In genomic region chr12:113151661-113152271, GRCm38 (mm10) we compare ENCODE assay signal across 7 mouse cellular contexts. TPM values are rescaled to one million over a fixed set of nuclear protein-coding genes. Genes with fewer than 3 reads are reported as not detected.
A peak's percentile ranks its signal among the peaks of the same experiment; 100 is the strongest.
DNase-seq lines count a peak whose midpoint lies in the region; ATAC-seq lines count a peak whose summit lies in the region.

No protein-coding gene starts in this region.

- H3K27ac ChIP-seq in embryonic facial prominence, embryonic 10.5 days (replicated peaks), result peak overlapping the region; percentile 63
- 0 out of 2 replicates have a peak overlapping the region, but pooled peaks have one; percentile 2 for H3K27ac ChIP-seq in heart, embryonic 12.5 days (ENCODE audit: poor library complexity, severe bottlenecking)
- H3K27ac ChIP-seq in stomach, embryonic 15.5 days, result no peak overlapping the region

- peak overlapping the region; percentile 82 for H3K4me2 ChIP-seq in heart, embryonic 12.5 days
- peak overlapping the region; percentile 88 for H3K4me2 ChIP-seq in stomach, embryonic 15.5 days

- WGBS in embryonic facial prominence, embryonic 10.5 days, result 1% methylated on average over 36 of the region's 36 CpGs
- WGBS in heart, embryonic 12.5 days, result under 1% methylated on average over 36 of the region's 36 CpGs
- WGBS in stomach, embryonic 15.5 days, result under 1% methylated on average over 36 of the region's 36 CpGs

- H3K36me3 ChIP-seq in embryonic facial prominence, embryonic 10.5 days (replicated peaks), result no peaks in the 10 kb centered on the region
- H3K36me3 ChIP-seq in heart, embryonic 12.5 days, result peaks cover 5% of the 10 kb centered on the region; the same call in 1 of the 2 replicates
- H3K36me3 ChIP-seq in stomach, embryonic 15.5 days, result no peaks in the 10 kb centered on the region

- peaks cover 49% of the 10 kb centered on the region for H3K4me1 ChIP-seq in embryonic facial prominence, embryonic 10.5 days
- peaks cover 81% of the 10 kb centered on the region for H3K4me1 ChIP-seq in heart, embryonic 12.5 days (replicated peaks)
- peaks cover 30% of the 10 kb centered on the region for H3K4me1 ChIP-seq in stomach, embryonic 15.5 days

- DNase-seq in MN1 (ENCODE audit: low spot score), result peak; percentile 61
- peak; percentile 65 for DNase-seq in embryonic facial prominence, embryonic 10.5 days (ENCODE audit: low spot score)
- DNase-seq in kidney, postnatal 10 days, result peak; percentile 70
- peak; percentile 74 to 79 for DNase-seq in lung, postnatal 4 days
- no peak for DNase-seq in frontal cortex, postnatal 14 days (ENCODE audit: low spot score in 2 of 2)

- ATAC-seq in heart, embryonic 12.5 days (ENCODE audit: insufficient number of reproducible peaks, low FRiP score), result no peak
- ATAC-seq in stomach, embryonic 15.5 days (ENCODE audit: insufficient read depth, low FRiP score, low read depth), result no peak

- peak overlapping the region; percentile 65 for H3K4me3 ChIP-seq in embryonic facial prominence, embryonic 10.5 days
- peak overlapping the region; percentile 62 for H3K4me3 ChIP-seq in heart, embryonic 12.5 days
- peak overlapping the region; percentile 45 for H3K4me3 ChIP-seq in stomach, embryonic 15.5 days (replicated peaks)

- peak overlapping the region; percentile 69 for H3K9ac ChIP-seq in heart, embryonic 12.5 days
- 0 out of 2 replicates have a peak overlapping the region, but pooled peaks have one; percentile 1 for H3K9ac ChIP-seq in stomach, embryonic 15.5 days

- H3K27me3 ChIP-seq in embryonic facial prominence, embryonic 10.5 days (replicated peaks; ENCODE audit: low read depth, poor library complexity, severe bottlenecking), result peaks cover 84% of the 10 kb centered on the region
- H3K27me3 ChIP-seq in heart, embryonic 12.5 days (replicated peaks), result no peaks in the 10 kb centered on the region
- peaks cover 11% of the 10 kb centered on the region; the same call in 1 of the 2 replicates for H3K27me3 ChIP-seq in stomach, embryonic 15.5 days (replicated peaks)

- no peaks in the 10 kb centered on the region for H3K9me3 ChIP-seq in embryonic facial prominence, embryonic 10.5 days
- no peaks in the 10 kb centered on the region for H3K9me3 ChIP-seq in heart, embryonic 12.5 days (replicated peaks)
- H3K9me3 ChIP-seq in stomach, embryonic 15.5 days, result no peaks in the 10 kb centered on the region

RNA-seq across cellular contexts. Expression of gene Tedc1, which starts 4.5 kb away (rescaled TPM):
- 57.5 and 59.4 TPM in 2 replicates for polyA plus RNA-seq in embryonic facial prominence, embryonic 10.5 days (2016; fragmentation: Nextera tagmentation; extraction: Ambion mirVana)
- 24.5 and 26.9 TPM in 2 replicates for polyA plus RNA-seq in heart, embryonic 12.5 days (2016; fragmentation: Nextera tagmentation; extraction: Ambion mirVana)
- polyA plus RNA-seq in stomach, embryonic 15.5 days (2015; fragmentation: Nextera tagmentation; extraction: Ambion mirVana), result 26.0 and 32.1 TPM in 2 replicates

RNA-seq across cellular contexts. Expression of gene Crip1, which starts 5.7 kb away (rescaled TPM):
- polyA plus RNA-seq in embryonic facial prominence, embryonic 10.5 days (2016; fragmentation: Nextera tagmentation; extraction: Ambion mirVana), result 53.6 and 57.1 TPM in 2 replicates
- polyA plus RNA-seq in heart, embryonic 12.5 days (2016; fragmentation: Nextera tagmentation; extraction: Ambion mirVana), result 464 and 485 TPM in 2 replicates
- polyA plus RNA-seq in stomach, embryonic 15.5 days (2015; fragmentation: Nextera tagmentation; extraction: Ambion mirVana), result 312 and 313 TPM in 2 replicates

RNA-seq across cellular contexts. Expression of gene Crip2, which starts 11.7 kb away (rescaled TPM):
- polyA plus RNA-seq in embryonic facial prominence, embryonic 10.5 days (2016; fragmentation: Nextera tagmentation; extraction: Ambion mirVana), result 91.8 and 96.4 TPM in 2 replicates
- 1,186 and 1,223 TPM in 2 replicates for polyA plus RNA-seq in heart, embryonic 12.5 days (2016; fragmentation: Nextera tagmentation; extraction: Ambion mirVana)
- 125 and 130 TPM in 2 replicates for polyA plus RNA-seq in stomach, embryonic 15.5 days (2015; fragmentation: Nextera tagmentation; extraction: Ambion mirVana)

RNA-seq across cellular contexts. Expression of gene Tmem121, which starts 34.0 kb away (rescaled TPM):
- polyA plus RNA-seq in embryonic facial prominence, embryonic 10.5 days (2016; fragmentation: Nextera tagmentation; extraction: Ambion mirVana), result 11.4 and 12.1 TPM in 2 replicates
- polyA plus RNA-seq in heart, embryonic 12.5 days (2016; fragmentation: Nextera tagmentation; extraction: Ambion mirVana), result 2.0 and 2.1 TPM in 2 replicates
- 8.4 and 10.5 TPM in 2 replicates for polyA plus RNA-seq in stomach, embryonic 15.5 days (2015; fragmentation: Nextera tagmentation; extraction: Ambion mirVana)

RNA-seq across cellular contexts. Expression of gene Mta1, which starts 53.7 kb away (rescaled TPM):
- 20.3 and 21.0 TPM in 2 replicates for polyA plus RNA-seq in embryonic facial prominence, embryonic 10.5 days (2016; fragmentation: Nextera tagmentation; extraction: Ambion mirVana)
- polyA plus RNA-seq in heart, embryonic 12.5 days (2016; fragmentation: Nextera tagmentation; extraction: Ambion mirVana), result 11.3 and 11.4 TPM in 2 replicates
- 11.2 and 12.2 TPM in 2 replicates for polyA plus RNA-seq in stomach, embryonic 15.5 days (2015; fragmentation: Nextera tagmentation; extraction: Ambion mirVana)

Comparison
In these comparisons a context has a peak if more than half of its experiments do, and no peak if none do; other contexts are left out.
1. DNase-seq: peak in MN1 (single experiment), embryonic facial prominence, embryonic 10.5 days (single experiment), kidney, postnatal 10 days (single experiment) and lung, postnatal 4 days (2 of 2); none in frontal cortex, postnatal 14 days (0 of 2).
2. Peak in every context shown above with its lines, with median percentiles within 50 percentile points of each other: H3K4me3 ChIP-seq.